28 mouse cellular contexts compared by ENCODE assay signal in the genomic region with DNA sequence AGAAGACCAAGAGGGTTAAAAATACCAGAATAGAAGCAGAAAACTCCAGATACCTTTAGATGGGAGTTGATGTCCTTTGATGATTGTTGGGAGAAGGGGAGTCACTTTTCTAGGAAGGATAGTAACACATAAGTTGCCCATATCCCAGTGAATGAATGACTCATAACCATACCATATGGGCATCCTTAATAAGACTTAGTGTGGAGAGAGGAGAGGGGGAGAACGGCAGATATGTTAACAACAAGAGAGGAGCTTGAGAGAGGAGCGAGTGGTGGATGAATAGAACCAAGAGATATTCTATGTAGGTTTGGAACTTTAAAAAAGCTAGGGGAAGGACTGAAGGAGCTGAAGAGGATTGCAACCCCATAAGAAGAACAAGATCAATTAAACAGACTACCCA.
"Had no signal": no experiment of that assay in that cellular context is flagged by ENCODE, and none has a peak within 500 bp of the region (broad histone marks: within the 10 kb centered on the region; RNA-seq: fewer than 3 reads in every experiment).

No protein-coding gene starts in this region.

- DNase-seq: cerebellum, adult 2 months; cerebellum, adult 8-10 months; cerebellum, adult 9-10 months; cerebellum, adult 9-11 months; cerebellum, postnatal 10 days; cerebellum, postnatal 14 days; cerebellum, postnatal 25 days; cerebellum, postnatal 36 days; embryo, embryonic 11 days; forebrain, postnatal 0 days; gastrocnemius, adult 2 months; gastrocnemius, postnatal 10 days; gastrocnemius, postnatal 14 days; gastrocnemius, postnatal 25 days; gastrocnemius, postnatal 36 days; heart, adult 18-20 months; heart, adult 2 months had no signal

- H3K4me1 ChIP-seq: embryonic facial prominence, embryonic 10.5 days; embryonic facial prominence, embryonic 12.5 days; embryonic facial prominence, embryonic 13.5 days; embryonic facial prominence, embryonic 15.5 days; forebrain, embryonic 12.5 days had no signal

- H3K4me3 ChIP-seq: embryonic facial prominence, embryonic 10.5 days; embryonic facial prominence, embryonic 12.5 days; embryonic facial prominence, embryonic 13.5 days; embryonic facial prominence, embryonic 15.5 days; erythroblast, embryonic 14.5 days; forebrain, embryonic 10.5 days; forebrain, embryonic 12.5 days; forebrain, embryonic 13.5 days; forebrain, embryonic 15.5 days; gastrocnemius, adult 2 months; heart, adult 2 months had no signal

- H3K27me3 ChIP-seq: embryonic facial prominence, embryonic 12.5 days; embryonic facial prominence, embryonic 13.5 days; embryonic facial prominence, embryonic 15.5 days; forebrain, embryonic 12.5 days; forebrain, embryonic 13.5 days; forebrain, embryonic 15.5 days had no signal

- H3K9ac ChIP-seq: embryonic facial prominence, embryonic 12.5 days; embryonic facial prominence, embryonic 13.5 days; embryonic facial prominence, embryonic 15.5 days; forebrain, embryonic 12.5 days; forebrain, embryonic 13.5 days; forebrain, embryonic 15.5 days; forebrain, postnatal 0 days had no signal

- H3K36me3 ChIP-seq: embryonic facial prominence, embryonic 10.5 days; embryonic facial prominence, embryonic 12.5 days; embryonic facial prominence, embryonic 13.5 days; embryonic facial prominence, embryonic 15.5 days; forebrain, embryonic 10.5 days; forebrain, embryonic 12.5 days; forebrain, embryonic 15.5 days had no signal

- H3K27ac ChIP-seq: embryonic facial prominence, embryonic 10.5 days; embryonic facial prominence, embryonic 12.5 days; embryonic facial prominence, embryonic 13.5 days; embryonic facial prominence, embryonic 15.5 days; forebrain, embryonic 10.5 days; forebrain, embryonic 12.5 days; forebrain, embryonic 13.5 days; forebrain, embryonic 15.5 days; gastrocnemius, adult 2 months; heart, adult 2 months had no signal

- H3K4me2 ChIP-seq: embryonic facial prominence, embryonic 12.5 days; embryonic facial prominence, embryonic 13.5 days; embryonic facial prominence, embryonic 15.5 days; forebrain, embryonic 12.5 days; forebrain, embryonic 13.5 days; forebrain, embryonic 15.5 days had no signal

- H3K9me3 ChIP-seq: embryonic facial prominence, embryonic 10.5 days; embryonic facial prominence, embryonic 12.5 days; embryonic facial prominence, embryonic 13.5 days; embryonic facial prominence, embryonic 15.5 days; forebrain, embryonic 10.5 days; forebrain, embryonic 12.5 days; forebrain, embryonic 13.5 days; forebrain, embryonic 15.5 days had no signal

- ATAC-seq: forebrain, embryonic 13.5 days; forebrain, embryonic 14.5 days; forebrain, embryonic 15.5 days; forebrain, embryonic 16.5 days; forebrain, postnatal 0 days had no signal
